Mouse (Mus musculus) forebrain, embryonic 12.5 days (tissue): ENCODE measurements at regions not wholly inside any gene's neighbourhood (a gene's known extent, or its start where the extent isn't known, plus 50 kb on each side); places are given as distances from the start of the nearest gene placed in this dataset.
A peak's percentile ranks its signal among the peaks of the same experiment; 100 is the strongest.
"Not testable (repeated sequence)": the region's sequence is repeated elsewhere in the genome, so short reads cannot be mapped to it uniquely, and the experiment has no call there.

ENCODE experiments used
- ATAC-seq: fragments of 200-750 bp; cut with Nextera tagmentation; 2 replicates; pipeline ENCODE4 v1.8.0; 2017; ENCODE audit warnings: moderate TSS enrichment; ENCODE audit not compliant: low FRiP score
- H3K27ac ChIP-seq: fragments of 300-500 bp; sonication (generic); 2 replicates; pipeline ENCODE4 v1.5.1; 2016; ENCODE audit warnings: mild to moderate bottlenecking
- H3K27me3 ChIP-seq: fragments of 300-500 bp; sonication (generic); 2 replicates; pipeline ENCODE4 v1.6.1; 2016; ENCODE audit warnings: mild to moderate bottlenecking
- H3K36me3 ChIP-seq: fragments of 300-500 bp; sonication (generic); replicated peaks from 2 replicates; pipeline ENCODE4 v1.6.1; 2016; ENCODE audit warnings: mild to moderate bottlenecking
- H3K4me1 ChIP-seq: fragments of 300-500 bp; sonication (generic); 2 replicates; pipeline ENCODE4 v1.6.1; 2016
- H3K4me2 ChIP-seq: fragments of 300-500 bp; sonication (generic); 2 replicates; pipeline ENCODE4 v1.6.1; 2016; ENCODE audit warnings: mild to moderate bottlenecking, moderate library complexity
- H3K4me3 ChIP-seq: fragments of 300-500 bp; sonication (generic); replicated peaks from 2 replicates; pipeline ENCODE4 v1.5.1; 2016; ENCODE audit warnings: mild to moderate bottlenecking
- H3K9ac ChIP-seq: fragments of 300-500 bp; sonication (generic); 2 replicates; pipeline ENCODE4 v1.6.1; 2016; ENCODE audit warnings: mild to moderate bottlenecking
- H3K9me3 ChIP-seq: fragments of 300-500 bp; sonication (generic); 2 replicates; pipeline ENCODE4 v1.6.1; 2016
- WGBS: fragments of 180-500 bp; shearing (Covaris S2); methylation state at CpG from one replicate; pipeline ENCODE4 v1.1.7; 2016; 5-methylcytosine and 5-hydroxymethylcytosine counted together

DNA sequence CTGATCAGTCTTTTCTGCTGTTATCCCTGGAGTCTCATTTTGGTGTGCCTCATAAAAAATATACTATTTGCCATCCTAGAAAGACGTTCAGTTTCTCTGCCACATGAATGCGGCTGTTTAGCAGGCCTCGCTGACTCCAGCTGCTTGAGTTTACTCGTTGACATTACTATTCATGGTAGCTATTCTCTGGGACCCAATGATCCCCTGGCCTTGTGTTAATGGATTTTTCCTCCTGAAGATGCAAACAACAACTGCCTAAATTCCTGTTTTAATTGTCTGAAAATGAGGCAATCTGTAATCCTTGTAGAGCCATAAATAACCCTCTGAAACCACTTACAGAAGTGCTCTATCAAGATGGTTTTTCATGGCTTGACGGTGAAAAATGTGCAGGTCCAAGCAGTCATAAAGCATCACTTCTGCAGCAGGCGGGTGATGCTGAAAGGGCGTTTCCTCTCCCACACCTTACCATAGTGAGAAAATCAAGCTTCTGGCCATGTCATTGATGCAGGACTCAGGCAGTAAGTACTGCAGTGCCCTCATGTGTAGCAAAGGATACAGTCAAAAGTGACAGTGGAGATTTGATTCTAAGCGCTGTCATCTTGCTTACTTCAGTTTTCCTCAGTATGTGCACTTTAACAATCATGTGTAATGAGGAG, 419.7 kb upstream of the Lrp1b start:
- 71% methylated on average over 8 of the region's 8 CpGs for WGBS
- Histone ChIP-seq H3K27ac (no peak overlapping the region), H3K27me3 (no peaks in the 10 kb centered on the region), H3K9ac (no peak overlapping the region), H3K9me3 (no peaks in the 10 kb centered on the region), H3K36me3 (no peaks in the 10 kb centered on the region), H3K4me1 (no peaks in the 10 kb centered on the region), H3K4me3 (no peak overlapping the region), H3K4me2 (no peak overlapping the region)
- ATAC-seq = no peak

- H3K27me3 ChIP-seq = no peaks in the 10 kb centered on the region
- H3K9me3 ChIP-seq = no peaks in the 10 kb centered on the region
- H3K27ac ChIP-seq = no peak overlapping the region
- no peak for ATAC-seq
- no peak overlapping the region for H3K4me2 ChIP-seq
- no peaks in the 10 kb centered on the region for H3K36me3 ChIP-seq
- no peak overlapping the region for H3K9ac ChIP-seq
- H3K4me3 ChIP-seq = no peak overlapping the region
- WGBS = 87% methylated on average over 4 of the region's 4 CpGs
- H3K4me1 ChIP-seq = no peaks in the 10 kb centered on the region
These were observed 444.3 kb upstream of the Lrp1b start for GRCm38 (mm10) chr2:43097560-43098233.

DNA sequence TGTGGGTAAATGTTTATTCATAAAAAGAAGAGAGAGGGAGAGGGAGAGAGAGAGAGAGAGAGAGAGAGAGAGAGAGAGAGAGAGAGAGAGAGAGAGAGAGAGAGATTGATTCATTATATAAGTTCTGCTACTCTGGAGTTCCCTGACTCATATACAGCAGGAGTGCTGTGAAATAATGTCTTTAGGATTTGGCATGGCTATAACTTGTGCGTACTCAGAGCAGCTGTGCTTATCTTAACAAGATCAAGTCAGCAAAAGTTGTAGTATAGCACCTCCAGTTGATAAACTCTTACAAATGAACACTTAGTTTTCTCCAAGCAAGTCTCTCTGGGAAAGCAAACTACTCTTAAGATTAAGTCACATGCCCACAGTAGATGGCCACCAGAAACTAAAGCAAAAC, 435.3 kb upstream of the Kynu start:
- Histone ChIP-seq H3K4me3 (no peak overlapping the region), H3K4me1 (no peaks in the 10 kb centered on the region), H3K36me3 (no peaks in the 10 kb centered on the region), H3K9ac (no peak overlapping the region), H3K27me3 (no peaks in the 10 kb centered on the region), H3K27ac (no peak overlapping the region), H3K9me3 (no peaks in the 10 kb centered on the region), H3K4me2 (no peak overlapping the region)
- ATAC-seq = no peak
- 100% methylated on average over 1 of the region's 1 CpGs for WGBS

GRCm38 (mm10) chr2:43153574-43153973, 401.6 kb upstream of the Kynu start:
- no peaks in the 10 kb centered on the region for H3K4me1 ChIP-seq
- H3K4me2 ChIP-seq = no peak overlapping the region
- ATAC-seq = no peak
- H3K27ac ChIP-seq = no peak overlapping the region
- H3K9me3 ChIP-seq = no peaks in the 10 kb centered on the region
- H3K27me3 ChIP-seq = no peaks in the 10 kb centered on the region
- H3K36me3 ChIP-seq = no peaks in the 10 kb centered on the region
- H3K9ac ChIP-seq = no peak overlapping the region
- no peak overlapping the region for H3K4me3 ChIP-seq

- no peaks in the 10 kb centered on the region for H3K36me3 ChIP-seq
- H3K4me1 ChIP-seq = no peaks in the 10 kb centered on the region
- no peaks in the 10 kb centered on the region for H3K27me3 ChIP-seq
- H3K9me3 ChIP-seq = no peaks in the 10 kb centered on the region
- H3K4me3 ChIP-seq = no peak overlapping the region
- no peak overlapping the region for H3K4me2 ChIP-seq
- no peak overlapping the region for H3K9ac ChIP-seq
- no peak for ATAC-seq
- no peak overlapping the region for H3K27ac ChIP-seq
These were observed 373.0 kb upstream of the Kynu start for GRCm38 (mm10) chr2:43182105-43182504.

GRCm38 (mm10) chr2:43195531-43195930, 359.6 kb upstream of the Kynu start:
- not testable (repeated sequence) for H3K4me1 ChIP-seq, H3K27ac ChIP-seq, H3K4me3 ChIP-seq, H3K4me2 ChIP-seq, H3K9me3 ChIP-seq, H3K27me3 ChIP-seq, H3K9ac ChIP-seq, H3K36me3 ChIP-seq, ATAC-seq
- 97% methylated on average over 15 of the region's 15 CpGs for WGBS

DNA sequence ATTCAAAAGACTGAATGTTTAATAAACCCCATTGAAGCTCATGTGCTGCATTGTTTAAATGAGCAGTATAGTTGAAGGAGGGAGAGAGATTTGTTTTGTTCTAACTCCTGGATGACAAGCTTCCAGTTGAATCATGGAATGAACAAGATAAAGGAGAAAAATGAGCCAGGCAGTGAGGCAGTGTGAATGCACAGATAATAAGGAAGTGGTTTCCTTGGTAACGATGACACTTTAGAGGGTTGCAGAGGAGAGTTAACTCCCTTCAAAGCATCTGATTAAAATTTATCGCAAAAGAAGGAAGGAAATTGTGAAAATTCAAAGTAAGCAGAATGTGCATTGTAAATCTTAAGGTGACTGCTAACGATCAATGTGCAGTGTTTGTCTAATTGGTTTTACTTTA, 346.9 kb upstream of the Kynu start:
- Histone ChIP-seq H3K27ac (no peak overlapping the region), H3K27me3 (no peaks in the 10 kb centered on the region), H3K36me3 (no peaks in the 10 kb centered on the region), H3K9me3 (no peaks in the 10 kb centered on the region), H3K9ac (no peak overlapping the region), H3K4me1 (no peaks in the 10 kb centered on the region), H3K4me2 (no peak overlapping the region), H3K4me3 (no peak overlapping the region)
- ATAC-seq = peak; percentile 74; the same call in 1 of the 2 replicates
- 51% methylated on average over 3 of the region's 3 CpGs for WGBS

GRCm38 (mm10) chr2:43213901-43214300, 341.2 kb upstream of the Kynu start:
- H3K4me2 ChIP-seq = no peak overlapping the region
- no peaks in the 10 kb centered on the region for H3K4me1 ChIP-seq
- H3K4me3 ChIP-seq = no peak overlapping the region
- H3K9me3 ChIP-seq = no peaks in the 10 kb centered on the region
- ATAC-seq = no peak
- no peak overlapping the region for H3K9ac ChIP-seq
- H3K27me3 ChIP-seq = no peaks in the 10 kb centered on the region
- H3K27ac ChIP-seq = no peak overlapping the region
- H3K36me3 ChIP-seq = no peaks in the 10 kb centered on the region
- WGBS = 75% methylated on average over 2 of the region's 2 CpGs

DNA sequence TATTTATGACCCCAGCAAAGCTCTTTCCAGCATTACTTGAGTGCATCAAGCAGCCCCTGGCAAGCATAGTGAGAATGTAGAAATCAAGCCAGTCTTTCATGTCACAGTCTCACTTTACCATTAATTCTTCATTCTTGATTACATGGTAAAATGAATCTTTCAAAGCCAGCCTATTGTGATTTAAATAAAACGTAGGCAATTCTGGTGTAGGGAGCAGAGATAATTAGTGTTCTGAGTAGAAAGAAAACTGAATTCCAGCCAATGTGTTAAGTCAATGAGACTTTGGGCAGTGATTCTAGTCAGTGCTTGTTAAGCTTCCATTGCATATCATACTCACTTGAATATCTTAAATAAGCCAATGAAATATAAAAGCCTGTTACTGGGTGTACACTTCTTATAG, 338.0 kb upstream of the Kynu start:
- H3K4me3 ChIP-seq = no peak overlapping the region
- 46% methylated on average over 1 of the region's 1 CpGs for WGBS
- no peaks in the 10 kb centered on the region for H3K27me3 ChIP-seq
- H3K36me3 ChIP-seq = no peaks in the 10 kb centered on the region
- no peaks in the 10 kb centered on the region for H3K4me1 ChIP-seq
- ATAC-seq = 0 out of 2 replicates have a peak, but pooled peaks have one; percentile 9
- no peak overlapping the region for H3K27ac ChIP-seq
- no peak overlapping the region for H3K9ac ChIP-seq
- no peaks in the 10 kb centered on the region for H3K9me3 ChIP-seq
- H3K4me2 ChIP-seq = no peak overlapping the region

DNA sequence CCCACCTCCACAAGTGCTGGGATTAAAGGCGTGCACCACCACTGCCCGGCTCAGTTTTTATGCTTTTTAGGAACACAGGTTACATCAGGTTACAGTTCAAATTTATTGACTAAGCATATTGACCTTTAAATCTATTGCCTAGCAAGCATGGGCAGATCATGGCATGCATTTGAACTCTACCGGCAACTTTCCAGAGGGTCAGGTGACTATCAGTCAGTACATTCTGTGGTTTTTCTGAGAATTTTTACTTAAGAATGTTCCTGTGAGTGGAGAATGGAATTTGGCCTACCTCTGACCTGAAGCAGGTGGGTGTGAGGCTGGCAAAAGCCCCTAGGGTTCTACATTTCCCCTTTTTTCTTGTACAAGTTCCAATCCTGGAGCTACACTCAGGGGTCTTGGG, 332.4 kb upstream of the Kynu start:
- Histone ChIP-seq H3K9ac (no peak overlapping the region), H3K27ac (no peak overlapping the region), H3K4me3 (no peak overlapping the region), H3K4me1 (no peaks in the 10 kb centered on the region), H3K36me3 (no peaks in the 10 kb centered on the region), H3K27me3 (no peaks in the 10 kb centered on the region), H3K4me2 (no peak overlapping the region), H3K9me3 (no peaks in the 10 kb centered on the region)
- WGBS = 90% methylated on average over 3 of the region's 3 CpGs
- no peak for ATAC-seq

DNA sequence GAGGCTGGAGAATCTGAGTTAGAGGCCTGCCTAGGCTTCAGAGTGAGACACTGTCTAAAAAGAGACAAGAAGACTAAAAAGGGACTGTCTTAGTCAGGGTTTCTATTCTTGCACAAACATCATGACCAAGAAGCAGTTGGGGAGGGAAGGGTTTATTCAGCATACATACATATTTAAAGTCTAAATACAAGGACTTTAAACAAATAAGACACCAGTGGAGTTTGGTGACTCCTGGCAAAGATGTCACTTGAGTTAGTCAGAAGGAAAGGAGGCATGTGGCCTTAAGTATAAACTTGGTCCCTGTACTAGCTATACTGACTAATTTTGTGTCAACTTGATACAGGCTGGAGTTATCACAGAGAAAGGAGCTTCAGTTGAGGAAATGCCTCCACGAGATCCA, 330.4 kb upstream of the Kynu start:
- not testable (repeated sequence) for H3K36me3 ChIP-seq, ATAC-seq, H3K4me3 ChIP-seq, H3K27ac ChIP-seq, H3K9me3 ChIP-seq, H3K4me2 ChIP-seq, H3K4me1 ChIP-seq, H3K27me3 ChIP-seq, H3K9ac ChIP-seq
- WGBS = 77% methylated on average over 1 of the region's 1 CpGs

DNA sequence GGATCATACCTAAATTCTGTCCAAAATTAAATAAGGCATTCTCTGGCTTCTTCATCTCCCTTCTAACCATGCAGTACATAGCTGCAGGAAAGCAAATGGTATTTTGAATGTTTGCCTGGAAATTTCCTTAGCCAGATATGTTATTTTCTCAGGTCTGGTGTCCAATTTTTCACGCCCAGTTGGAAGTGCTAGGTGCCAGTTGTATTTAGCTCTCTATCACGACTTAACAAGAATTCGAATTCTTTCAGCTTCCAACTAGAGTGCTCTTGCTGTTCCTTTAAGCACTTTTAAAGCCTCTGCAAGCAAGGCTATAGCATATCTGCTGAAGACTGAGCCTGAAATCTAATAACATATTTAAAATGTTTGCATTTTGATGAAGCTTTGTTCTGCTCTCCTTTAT, 308.3 kb upstream of the Kynu start:
- Histone ChIP-seq H3K4me3 (no peak overlapping the region), H3K9me3 (no peaks in the 10 kb centered on the region), H3K36me3 (no peaks in the 10 kb centered on the region), H3K4me2 (no peak overlapping the region), H3K27ac (no peak overlapping the region), H3K9ac (no peak overlapping the region), H3K27me3 (no peaks in the 10 kb centered on the region), H3K4me1 (no peaks in the 10 kb centered on the region)
- 80% methylated on average over 3 of the region's 3 CpGs for WGBS
- no peak for ATAC-seq

GRCm38 (mm10) chr2:43248671-43249070, 306.5 kb upstream of the Kynu start:
- Histone ChIP-seq H3K4me1 (no peaks in the 10 kb centered on the region), H3K36me3 (no peaks in the 10 kb centered on the region), H3K4me3 (no peak overlapping the region), H3K27me3 (no peaks in the 10 kb centered on the region), H3K27ac (no peak overlapping the region), H3K4me2 (no peak overlapping the region), H3K9ac (no peak overlapping the region), H3K9me3 (no peaks in the 10 kb centered on the region)
- 71% methylated on average over 2 of the region's 2 CpGs for WGBS
- no peak for ATAC-seq
